Mouse (Mus musculus) kidney, adult 2 months (tissue): ENCODE results near the gene Elmod3.

Experiments used
- CTCF ChIP-seq: fragments of 200-500 bp; conservative IDR thresholded peaks from 2 replicates; pipeline ENCODE4 v1.5.1; 2011; ENCODE audit warnings: low read depth, mild to moderate bottlenecking, control low read depth, low read length, moderate library complexity, mixed read lengths; ENCODE audit not compliant: insufficient read depth, insufficient read length
- POLR2A ChIP-seq: fragments of 200-500 bp; IDR thresholded peaks from one replicate; pipeline ENCODE4 v1.6.1; 2011; ENCODE audit warnings: low read depth, low read length, control low read depth

DNA sequence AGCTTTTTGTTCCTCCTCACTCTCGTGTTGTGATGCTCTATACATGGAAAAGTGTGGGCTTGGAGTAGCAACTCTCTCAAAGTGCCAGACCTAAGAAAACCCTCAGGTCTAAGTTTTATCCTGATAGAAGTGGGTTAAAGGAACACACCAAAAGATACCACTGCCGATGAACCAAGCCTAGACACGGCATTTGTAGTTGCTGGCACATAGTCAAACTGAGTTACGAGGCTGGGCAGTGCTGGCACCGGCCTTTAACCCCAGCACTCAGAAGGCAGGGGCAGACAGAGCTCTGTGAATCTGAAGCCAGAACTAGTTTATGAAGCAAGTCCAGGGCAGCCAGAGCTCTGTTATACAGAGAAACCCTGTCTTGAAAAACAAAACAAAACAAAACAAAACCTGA is 9.5 kb upstream of the Elmod3 start:
- no peak for TF ChIP-seq CTCF
- no peak for TF ChIP-seq POLR2A
